Mouse (Mus musculus) thymus, adult 2 months (tissue): Measurements from ENCODE around the gene Nup133. TPM values are rescaled to one million over a fixed set of nuclear protein-coding genes. Genes with fewer than 3 reads are reported as not detected.

ENCODE experiments used
- DNase-seq: peaks from one replicate; pipeline ENCODE4 v3.0.0; 2021
- H3K27ac ChIP-seq: fragments of 200-500 bp; 2 replicates; pipeline ENCODE4 v1.5.1; 2012; ENCODE audit warnings: low read length, control low read depth; ENCODE audit not compliant: control insufficient read depth, insufficient read depth
- H3K27me3 ChIP-seq: fragments of 200-500 bp; 2 replicates; pipeline ENCODE4 v1.6.1; 2012; ENCODE audit warnings: mild to moderate bottlenecking, low read length, moderate library complexity, mixed read lengths; ENCODE audit not compliant: control insufficient read depth, insufficient read depth
- H3K36me3 ChIP-seq: fragments of 200-500 bp; 2 replicates; pipeline ENCODE4 v1.6.1; 2012; ENCODE audit warnings: mild to moderate bottlenecking, low read length, moderate library complexity; ENCODE audit not compliant: control insufficient read depth, insufficient read depth
- H3K4me1 ChIP-seq: fragments of 200-500 bp; replicated peaks from 2 replicates; pipeline ENCODE4 v1.6.1; 2012; ENCODE audit warnings: low read length; ENCODE audit not compliant: control insufficient read depth, insufficient read depth
- H3K4me3 ChIP-seq: fragments of 200-500 bp; 2 replicates; pipeline ENCODE4 v1.5.1; 2012; ENCODE audit warnings: mild to moderate bottlenecking, low read length, control low read depth, moderate library complexity; ENCODE audit not compliant: control insufficient read depth, insufficient read depth
- CTCF ChIP-seq: fragments of 200-500 bp; IDR thresholded peaks from 2 replicates; pipeline ENCODE4 v1.5.1; 2012; ENCODE audit warnings: mild to moderate bottlenecking, control low read depth, low read length, moderate library complexity, borderline replicate concordance; ENCODE audit not compliant: control insufficient read depth, poor library complexity, insufficient read depth; ENCODE audit errors: extremely low read depth
- POLR2A ChIP-seq: fragments of 200-500 bp; IDR thresholded peaks from 2 replicates; pipeline ENCODE4 v1.6.1; 2012; ENCODE audit warnings: mild to moderate bottlenecking, low read length, control low read depth, moderate library complexity; ENCODE audit not compliant: control insufficient read depth, poor library complexity, insufficient read depth; ENCODE audit errors: extremely low read depth
- WGBS: fragments of 180-500 bp; shearing (Covaris S2); methylation state at CpG from one replicate; pipeline ENCODE4 v1.1.7; 2018; 5-methylcytosine and 5-hydroxymethylcytosine counted together
- polyA plus RNA-seq: library from polyadenylated mRNA; depleted of rRNA; stranded (reverse); fragments of >200 nt; gene quantifications from 2 replicates; pipeline ENCODE4 v1.2.3, GENCODE M21; 2012; rRNA removed

Gene Nup133
- polyA plus RNA-seq = 15.9 and 19.8 TPM in 2 replicates

- WGBS = under 1% methylated on average over 77 of the region's 77 CpGs
- no peaks in the 10 kb centered on the region for H3K36me3 ChIP-seq
- peaks cover 3% of the 10 kb centered on the region; the same call in 1 of the 2 replicates for H3K4me1 ChIP-seq
- no peaks in the 10 kb centered on the region for H3K27me3 ChIP-seq
- TF ChIP-seq POLR2A (peak; percentile 42), CTCF (no peak)
- H3K27ac ChIP-seq = peak within 1 kb of the TSS; percentile 32; the same call in 1 of the 2 replicates
- H3K4me3 ChIP-seq = peak within 1 kb of the TSS; percentile 86
- peak; percentile 99 for DNase-seq
Measured at GRCm38 (mm10) chr8:123948942-123949685, at the start of gene Nup133. Nup133 (minus strand) TSS chr8:123949265.

DNA sequence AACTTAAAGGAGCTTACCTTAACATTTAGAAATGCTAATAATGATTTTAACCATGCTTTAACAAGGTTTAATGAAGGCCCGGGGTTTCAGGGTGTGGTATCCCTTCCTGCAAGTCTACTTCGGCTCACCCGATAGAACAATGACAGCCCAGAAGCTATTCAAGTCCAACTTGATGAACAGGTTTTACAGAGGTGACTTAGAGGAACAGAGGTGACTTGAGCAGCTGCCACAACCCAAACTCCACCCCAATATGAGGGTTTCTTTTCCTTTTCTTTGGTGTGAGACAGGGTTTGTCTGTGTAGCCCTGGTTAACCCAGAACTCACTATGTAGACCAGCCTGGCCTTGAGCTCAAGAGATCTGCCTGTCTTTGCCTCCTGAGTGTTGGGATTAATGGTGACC is 44.9 kb upstream of the Nup133 start:
- no peak for TF ChIP-seq POLR2A
- no peak for TF ChIP-seq CTCF
- Histone ChIP-seq H3K4me3 (no peak overlapping the region), H3K27ac (no peak overlapping the region), H3K36me3 (peaks cover 43% of the 10 kb centered on the region), H3K4me1 (no peaks in the 10 kb centered on the region; the same call in 1 of the 2 replicates), H3K27me3 (no peaks in the 10 kb centered on the region)
- 93% methylated on average over 3 of the region's 3 CpGs for WGBS
- DNase-seq = no peak

GRCm38 (mm10) chr8:123993597-123993996 is 44.5 kb upstream of the Nup133 start:
- no peak for TF ChIP-seq CTCF
- no peak for TF ChIP-seq POLR2A
- no peaks in the 10 kb centered on the region for H3K27me3 ChIP-seq
- H3K4me1 ChIP-seq = no peaks in the 10 kb centered on the region; the same call in 1 of the 2 replicates
- 96% methylated on average over 5 of the region's 5 CpGs for WGBS
- no peak for DNase-seq
- H3K36me3 ChIP-seq = peaks cover 39% of the 10 kb centered on the region
- no peak overlapping the region for H3K27ac ChIP-seq
- no peak overlapping the region for H3K4me3 ChIP-seq

GRCm38 (mm10) chr8:123992587-123992986 is 43.5 kb upstream of the Nup133 start:
- WGBS = 94% methylated on average over 8 of the region's 8 CpGs
- H3K36me3 ChIP-seq = peaks cover 35% of the 10 kb centered on the region
- TF ChIP-seq CTCF (no peak), POLR2A (no peak)
- no peak overlapping the region for H3K27ac ChIP-seq
- no peak overlapping the region for H3K4me3 ChIP-seq
- DNase-seq = no peak
- no peaks in the 10 kb centered on the region; the same call in 1 of the 2 replicates for H3K4me1 ChIP-seq
- H3K27me3 ChIP-seq = no peaks in the 10 kb centered on the region

- H3K4me1 ChIP-seq = no peaks in the 10 kb centered on the region; the same call in 1 of the 2 replicates
- no peak for TF ChIP-seq CTCF
- no peak for TF ChIP-seq POLR2A
- peaks cover 17% of the 10 kb centered on the region for H3K36me3 ChIP-seq
- H3K4me3 ChIP-seq = no peak overlapping the region
- H3K27me3 ChIP-seq = no peaks in the 10 kb centered on the region
- whole genome bisulfite sequencing = 94% methylated on average over 13 of the region's 13 CpGs
- DNase-seq = no peak
- H3K27ac ChIP-seq = no peak overlapping the region
Measured at GRCm38 (mm10) chr8:123990277-123991049, 41.4 kb upstream of the Nup133 start.

DNA sequence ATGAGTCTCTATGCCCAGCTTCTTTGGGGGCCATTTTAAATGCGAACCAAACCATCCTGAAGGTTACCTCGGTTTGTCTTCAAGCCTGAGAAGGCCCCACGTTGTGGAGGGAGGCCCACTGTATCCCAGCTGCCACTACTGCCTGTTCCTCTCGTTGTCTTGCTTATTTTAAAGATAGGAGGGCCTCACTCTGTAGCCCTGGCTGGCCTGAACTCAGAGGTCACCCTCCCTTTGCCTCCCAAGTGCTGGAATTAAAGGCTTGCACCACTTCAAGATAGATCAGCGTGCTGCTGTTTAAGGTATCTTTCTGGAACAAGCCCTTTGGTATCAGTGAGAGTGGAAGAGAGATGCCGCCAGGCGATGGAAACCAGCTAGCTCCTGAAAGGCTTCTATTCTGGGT is 40.1 kb upstream of the Nup133 start:
- H3K4me3 ChIP-seq = no peak overlapping the region
- peaks cover 8% of the 10 kb centered on the region for H3K36me3 ChIP-seq
- H3K27me3 ChIP-seq = no peaks in the 10 kb centered on the region
- TF ChIP-seq POLR2A = no peak
- TF ChIP-seq CTCF = no peak
- 75% methylated on average over 7 of the region's 7 CpGs for WGBS
- no peak overlapping the region for H3K27ac ChIP-seq
- H3K4me1 ChIP-seq = no peaks in the 10 kb centered on the region; the same call in 1 of the 2 replicates
- no peak for DNase-seq
